Mouse (Mus musculus) lung, postnatal 0 days (tissue): ENCODE measurements at regions not wholly inside any gene's neighbourhood (a gene's known extent, or its start where the extent isn't known, plus 50 kb on each side); places are given as distances from the start of the nearest gene placed in this dataset.

Experiments
- CTCF ChIP-seq: IDR thresholded peaks from 2 replicates; pipeline ENCODE4 v1.5.1; 2016; ENCODE audit warnings: antibody characterized with exemption, mild to moderate bottlenecking
- EP300 ChIP-seq: IDR thresholded peaks from 2 replicates; pipeline ENCODE4 v1.6.1; 2016; ENCODE audit warnings: antibody characterized with exemption, mild to moderate bottlenecking, control low read depth

GRCm38 (mm10) chr16:89704316-89704715, 133.3 kb upstream of the Krtap11-1 start:
- no peak for TF ChIP-seq EP300
- no peak for TF ChIP-seq CTCF
